Comparison of ENCODE assay signal across 17 mouse cellular contexts in the genomic region with DNA sequence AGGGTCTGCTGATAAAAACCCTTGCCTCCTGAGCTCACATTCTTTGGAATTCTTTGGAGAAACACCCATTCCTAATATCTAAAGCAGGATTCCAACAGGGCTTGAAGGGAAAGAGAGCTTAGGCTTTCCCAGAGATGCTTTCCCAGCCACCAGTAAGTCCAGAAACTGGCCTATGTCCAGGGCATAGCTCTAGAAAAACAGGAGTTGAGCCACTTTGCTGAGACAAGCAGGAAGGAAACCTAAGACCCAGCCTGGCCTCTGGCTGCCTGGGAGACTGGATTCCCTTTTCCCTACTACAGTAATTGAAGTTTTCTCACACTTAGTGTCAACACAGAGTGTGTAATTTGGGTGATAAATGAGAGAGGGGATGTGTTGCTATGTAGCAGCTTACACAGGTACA. TPM values are rescaled to one million over a fixed set of nuclear protein-coding genes. Genes with fewer than 3 reads are reported as not detected.
DNase-seq lines count a peak whose midpoint lies in the region; ATAC-seq lines count a peak whose summit lies in the region.
"Had no signal": no experiment of that assay in that cellular context is flagged by ENCODE, and none has a peak within 500 bp of the region (broad histone marks: within the 10 kb centered on the region; RNA-seq: fewer than 3 reads in every experiment).

No protein-coding gene starts in this region.

- H3K9me3 ChIP-seq in heart, embryonic 14.5 days (ENCODE audit: control insufficient read depth, low read length) = no peaks in the 10 kb centered on the region
- H3K9me3 ChIP-seq: limb, embryonic 10.5 days; midbrain, embryonic 15.5 days had no signal

- H3K4me2 ChIP-seq in heart, embryonic 14.5 days (ENCODE audit: low read length) = 0 out of 2 replicates have a peak overlapping the region, but pooled peaks have one; percentile 86
- H3K4me2 ChIP-seq: midbrain, embryonic 15.5 days had no signal

- H3K9ac ChIP-seq in heart, embryonic 14.5 days (ENCODE audit: low read length) = no peak overlapping the region
- H3K9ac ChIP-seq: midbrain, embryonic 15.5 days had no signal

- peaks cover 4 to 6% of the 10 kb centered on the region in 2 experiments for H3K4me1 ChIP-seq in heart, embryonic 14.5 days (ENCODE audit: control insufficient read depth in 2 of 2, insufficient read depth in 2 of 2, low read length in 2 of 2)

- H3K27me3 ChIP-seq in heart, embryonic 14.5 days (ENCODE audit: control insufficient read depth, insufficient read depth, low read length) = no peaks in the 10 kb centered on the region
- H3K27me3 ChIP-seq: midbrain, embryonic 15.5 days had no signal

- no peak for DNase-seq in heart, adult 9 months (ENCODE audit: low spot score in 2 of 2)
- DNase-seq in lung, postnatal 10 days = peak; percentile 12
- DNase-seq in lung, postnatal 4 days = no peak
- peak; percentile 64 for DNase-seq in kidney, postnatal 14 days
- DNase-seq in lung, postnatal 36 days = peak; percentile 37
- no peak for DNase-seq in right cerebral cortex, adult 2 months (ENCODE audit: low spot score in 2 of 2)
- DNase-seq: adrenal gland, postnatal 25 days; cerebellum, adult 9-11 months; heart, adult 11 months; thymus, postnatal 36 days had no signal

- H3K36me3 ChIP-seq in heart, embryonic 14.5 days (ENCODE audit: control insufficient read depth, insufficient read depth, low read length) = no peaks in the 10 kb centered on the region
- H3K36me3 ChIP-seq: limb, embryonic 10.5 days; midbrain, embryonic 15.5 days had no signal

- ATAC-seq in heart, embryonic 14.5 days (ENCODE audit: insufficient number of reproducible peaks, insufficient read depth, low FRiP score, low read depth) = no peak
- ATAC-seq: midbrain, embryonic 15.5 days had no signal

- 0 out of 4 replicates have a peak overlapping the region, but pooled peaks of 1 of the 2 experiments have one; percentile 14 for H3K27ac ChIP-seq in heart, embryonic 14.5 days (replicated peaks in 1 of 2; ENCODE audit: control insufficient read depth in 1 of 2, insufficient read depth in 1 of 2, low read depth in 2 of 2, low read length in 2 of 2)
- H3K27ac ChIP-seq: kidney, postnatal 0 days; limb, embryonic 10.5 days; macrophage; midbrain, embryonic 15.5 days had no signal

- H3K4me3 ChIP-seq in heart, embryonic 14.5 days (ENCODE audit: control insufficient read depth in 1 of 2, insufficient read depth in 1 of 2, low read depth in 1 of 2, low read length in 2 of 2) = no peak overlapping the region
- H3K4me3 ChIP-seq: limb, embryonic 10.5 days; midbrain, embryonic 15.5 days had no signal

RNA-seq across cellular contexts. Expression of a gene that starts 1.8 kb away (rescaled TPM):
- polyA plus RNA-seq in heart, embryonic 14.5 days (2014; fragmentation: Nextera tagmentation; extraction: Ambion mirVana) = 63.6 and 63.7 TPM in 2 replicates

RNA-seq across cellular contexts. Expression of a gene that starts 50.2 kb away (rescaled TPM):
- polyA plus RNA-seq in heart, embryonic 14.5 days (2014; fragmentation: Nextera tagmentation; extraction: Ambion mirVana) = not detected in 2 replicates
- polyA plus RNA-seq: C2C12; hindbrain, embryonic 11.5 days; kidney, postnatal 0 days; limb, embryonic 10.5 days; macrophage; midbrain, embryonic 15.5 days had no signal

RNA-seq across cellular contexts. Expression of a gene that starts 50.3 kb away (rescaled TPM):
- not detected in 2 replicates for polyA plus RNA-seq in heart, embryonic 14.5 days (2014; fragmentation: Nextera tagmentation; extraction: Ambion mirVana)
- polyA plus RNA-seq: C2C12; limb, embryonic 10.5 days; midbrain, embryonic 15.5 days had no signal

Comparison
In these comparisons a context has a peak if more than half of its experiments do, and no peak if none do; other contexts are left out.
1. DNase-seq: peak in lung, postnatal 10 days (single experiment), kidney, postnatal 14 days (single experiment) and lung, postnatal 36 days (single experiment); none in heart, adult 9 months (0 of 2), lung, postnatal 4 days (0 of 2) and right cerebral cortex, adult 2 months (0 of 2).